Mouse (Mus musculus) midbrain, postnatal 0 days (tissue): ENCODE measurements around the gene Card10. TPM values are rescaled to one million over a fixed set of nuclear protein-coding genes. Genes with fewer than 3 reads are reported as not detected.

ENCODE experiments used
- ATAC-seq: fragments of 200-750 bp; cut with Nextera tagmentation; 2 replicates; pipeline ENCODE4 v1.8.0; 2017; ENCODE audit warnings: moderate number of reproducible peaks, mild to moderate bottlenecking, moderate TSS enrichment, moderate library complexity; ENCODE audit not compliant: low FRiP score
- DNase-seq: peaks from one replicate; pipeline ENCODE4 v3.0.0-alpha.2; 2015; ENCODE audit warnings: low spot score
- H3K27ac ChIP-seq: fragments of 300-500 bp; sonication (generic); 2 replicates; pipeline ENCODE4 v1.5.1; 2014; ENCODE audit warnings: low read depth, mild to moderate bottlenecking, low read length, mixed read lengths
- H3K27me3 ChIP-seq: fragments of 300-500 bp; sonication (generic); 2 replicates; pipeline ENCODE4 v1.6.1; 2014; ENCODE audit warnings: low read length, control low read depth, mixed read lengths; ENCODE audit not compliant: insufficient read depth
- H3K36me3 ChIP-seq: fragments of 300-500 bp; sonication (generic); 2 replicates; pipeline ENCODE4 v1.6.1; 2014; ENCODE audit warnings: low read length, control low read depth, mixed read lengths; ENCODE audit not compliant: insufficient read depth
- H3K4me1 ChIP-seq: fragments of 300-500 bp; sonication (generic); 2 replicates; pipeline ENCODE4 v1.6.1; 2014; ENCODE audit warnings: mild to moderate bottlenecking, control low read depth, antibody characterized with exemption, low read length, mixed read lengths; ENCODE audit not compliant: insufficient read depth
- H3K4me2 ChIP-seq: fragments of 300-500 bp; sonication (generic); 2 replicates; pipeline ENCODE4 v1.6.1; 2014; ENCODE audit warnings: low read depth, mild to moderate bottlenecking, low read length, mixed read lengths; ENCODE audit not compliant: poor library complexity, severe bottlenecking
- H3K4me3 ChIP-seq: fragments of 300-500 bp; sonication (generic); 2 replicates; pipeline ENCODE4 v1.5.1; 2014; ENCODE audit warnings: low read depth, mild to moderate bottlenecking, low read length, moderate library complexity
- H3K9ac ChIP-seq: fragments of 300-500 bp; sonication (generic); replicated peaks from 2 replicates; pipeline ENCODE4 v1.6.1; 2014; ENCODE audit warnings: mild to moderate bottlenecking, low read length, moderate library complexity, mixed read lengths; ENCODE audit not compliant: poor library complexity, severe bottlenecking
- H3K9me3 ChIP-seq: fragments of 300-500 bp; sonication (generic); 2 replicates; pipeline ENCODE4 v1.6.1; 2016; ENCODE audit warnings: low read length, control low read depth
- CTCF ChIP-seq: IDR thresholded peaks from 2 replicates; pipeline ENCODE4 v1.5.1; 2016; ENCODE audit warnings: antibody characterized with exemption, mild to moderate bottlenecking
- WGBS: fragments of 180-500 bp; shearing (Covaris S2); extraction: QIAGEN DNeasy Blood & Tissue Kit; methylation state at CpG from one replicate; pipeline ENCODE4 v1.1.7; 2014; 5-methylcytosine and 5-hydroxymethylcytosine counted together
- polyA plus RNA-seq: library from polyadenylated mRNA; unstranded; fragments of >200 nt; fragmentation: Nextera tagmentation; extraction: Ambion mirVana; gene quantifications from 2 replicates; pipeline ENCODE4 v1.2.1, GENCODE M21; 2015
- total RNA-seq: library from RNA; depleted of rRNA; stranded (reverse); fragments of >200 nt; gene quantifications from 2 replicates; pipeline ENCODE4 v1.2.3, GENCODE M21; 2014; rRNA removed

Gene Card10
- total and polyA plus RNA-seq, 2 experiments from 2014 or later, result 0.71 to 2.5 TPM

DNA sequence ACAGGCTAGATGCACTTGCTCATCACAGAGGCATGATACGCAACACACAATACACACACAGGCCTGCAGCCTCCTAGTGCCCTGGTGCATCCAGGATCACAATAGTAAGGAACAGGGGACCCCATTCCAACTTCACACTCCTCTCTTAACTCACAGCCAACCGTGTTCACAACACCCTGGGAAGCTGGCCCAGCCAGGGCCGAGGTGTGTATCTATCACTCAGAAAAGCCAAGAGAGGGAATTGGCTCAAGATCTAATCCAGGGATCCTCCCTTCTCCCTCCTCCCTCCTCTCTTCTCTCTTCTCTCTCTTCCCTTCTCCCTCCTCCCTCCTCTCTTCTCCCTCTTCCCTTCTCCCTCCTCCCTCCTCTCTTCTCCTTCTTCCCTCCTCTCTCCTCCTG, 66.7 kb downstream of the Card10 start:
- DNase-seq (peak; percentile 42), ATAC-seq (no peak)
- WGBS, result 43% methylated on average over 3 of the region's 3 CpGs
- TF ChIP-seq CTCF, result no peak
- Histone ChIP-seq H3K4me1 (peaks cover 6% of the 10 kb centered on the region; the same call in 1 of the 2 replicates), H3K4me3 (no peak overlapping the region), H3K27me3 (no peaks in the 10 kb centered on the region), H3K27ac (peak overlapping the region; percentile 26; the same call in 1 of the 2 replicates), H3K4me2 (no peak overlapping the region), H3K9me3 (no peaks in the 10 kb centered on the region), H3K9ac (no peak overlapping the region), H3K36me3 (no peaks in the 10 kb centered on the region)

DNA sequence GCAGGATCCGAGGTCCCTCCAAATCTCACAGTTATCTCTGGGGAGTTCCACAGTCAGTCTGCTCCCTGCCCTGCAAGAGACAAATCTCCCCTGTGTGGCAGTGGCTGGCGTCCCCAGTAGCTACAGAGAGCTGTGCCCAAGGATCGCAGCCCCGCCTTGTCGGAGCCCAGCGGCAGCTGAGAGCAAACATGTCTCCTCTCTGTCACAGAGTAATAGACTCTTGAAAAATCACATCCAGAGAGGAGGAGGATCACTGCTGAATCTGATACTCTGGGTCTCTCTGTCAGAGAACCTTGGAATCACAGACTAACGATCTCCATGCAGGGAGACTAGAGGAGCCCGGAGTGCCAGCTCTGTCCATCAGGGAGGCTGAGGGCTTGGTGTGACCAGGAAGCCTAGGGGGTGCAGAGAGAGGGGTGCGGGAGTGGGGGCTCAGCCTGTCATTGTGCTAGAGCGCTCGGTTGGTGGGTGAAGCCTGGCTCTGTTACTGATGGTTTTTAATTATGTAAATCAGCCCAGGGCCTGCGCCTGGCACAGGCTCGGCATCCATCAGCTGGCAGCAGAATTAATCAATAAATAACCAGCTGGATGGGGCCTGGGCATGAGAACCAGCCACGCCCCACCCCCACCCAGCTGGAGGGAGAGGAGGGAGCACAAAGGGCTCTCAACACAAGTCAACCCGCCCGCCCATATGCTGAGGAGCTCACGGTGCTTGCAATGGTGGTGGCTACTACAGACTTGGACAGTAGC, 67.2 kb downstream of the Card10 start:
- Histone ChIP-seq H3K4me3 (no peak overlapping the region), H3K9me3 (no peaks in the 10 kb centered on the region), H3K27ac (peak overlapping the region; percentile 26), H3K4me1 (peaks cover 6% of the 10 kb centered on the region; the same call in 1 of the 2 replicates), H3K36me3 (no peaks in the 10 kb centered on the region), H3K27me3 (no peaks in the 10 kb centered on the region), H3K4me2 (no peak overlapping the region), H3K9ac (no peak overlapping the region; the same call in 1 of the 2 replicates)
- ATAC-seq (peak; percentile 71), DNase-seq (peak; percentile 87)
- TF ChIP-seq CTCF, result no peak
- 19% methylated on average over 17 of the region's 17 CpGs for WGBS

DNA sequence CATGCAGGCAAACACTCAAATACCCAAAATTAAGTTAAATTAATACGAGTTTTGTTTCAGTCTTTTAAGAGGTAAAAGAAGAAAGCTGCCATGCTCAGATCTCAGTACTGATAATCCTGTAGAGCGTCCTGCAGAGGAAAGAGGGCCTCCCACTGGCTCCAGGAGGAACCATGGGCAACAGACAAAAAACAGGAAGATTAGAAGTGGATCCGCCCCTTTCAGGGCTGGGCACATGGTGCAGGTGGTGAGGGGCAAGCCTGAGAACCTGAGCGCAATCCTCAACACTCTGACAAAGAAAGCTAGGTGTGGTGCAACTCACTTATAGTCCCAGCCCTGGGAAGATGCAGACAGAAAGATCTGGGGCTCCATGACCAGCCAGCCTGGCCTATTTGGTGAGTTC, 71.0 kb downstream of the Card10 start:
- DNase-seq, result no peak

DNA sequence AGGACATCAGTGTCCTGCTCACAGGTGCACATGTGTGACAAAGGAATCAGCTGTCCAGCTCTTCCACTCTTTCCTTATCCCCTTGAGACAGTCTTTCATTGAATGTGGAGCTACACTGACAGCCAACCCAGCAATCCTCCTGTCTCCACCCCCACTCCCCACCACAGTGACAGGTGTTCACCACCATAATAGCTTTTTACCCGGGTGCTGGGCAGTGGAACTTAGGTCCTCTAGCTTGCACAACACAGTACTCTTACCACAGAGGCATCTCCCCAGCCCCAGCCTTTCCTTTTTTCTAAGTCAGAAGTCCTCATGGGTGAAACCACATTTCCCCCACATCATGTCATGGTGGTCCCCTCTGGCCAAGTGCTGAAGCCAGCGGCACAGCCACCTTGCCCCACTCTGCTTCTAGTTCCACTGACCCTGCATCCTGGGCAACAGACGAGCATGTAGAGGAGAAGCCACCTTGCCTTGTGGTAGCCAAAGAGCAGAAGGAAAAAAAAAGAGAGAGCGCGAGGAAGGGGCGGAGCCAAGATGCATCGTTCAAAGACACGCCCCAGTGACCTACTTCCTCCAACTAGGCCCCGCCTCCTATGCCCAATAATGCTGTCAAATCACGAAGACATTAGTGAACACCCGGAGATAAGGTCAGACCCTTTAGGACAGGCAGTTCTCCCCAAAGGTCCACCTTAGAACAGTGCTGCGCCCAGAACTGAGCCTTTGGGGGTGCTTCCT, 72.4 kb downstream of the Card10 start:
- no peak for TF ChIP-seq CTCF
- Histone ChIP-seq H3K9me3 (no peaks in the 10 kb centered on the region), H3K9ac (no peak overlapping the region), H3K4me2 (no peak overlapping the region), H3K27me3 (no peaks in the 10 kb centered on the region), H3K4me3 (no peak overlapping the region), H3K27ac (no peak overlapping the region), H3K36me3 (no peaks in the 10 kb centered on the region), H3K4me1 (no peaks in the 10 kb centered on the region)
- DNase-seq, result no peak
- ATAC-seq, result no peak
- WGBS, result 83% methylated on average over 12 of the region's 12 CpGs

More for the DNA sequence above, 71.0 kb downstream of the Card10 start:
- peaks cover 6% of the 10 kb centered on the region; the same call in 1 of the 2 replicates for H3K4me1 ChIP-seq
- no peaks in the 10 kb centered on the region for H3K27me3 ChIP-seq
- no peak overlapping the region for H3K9ac ChIP-seq
- no peak for ATAC-seq
- TF ChIP-seq CTCF, result no peak
- no peak overlapping the region for H3K4me2 ChIP-seq
- no peak overlapping the region for H3K27ac ChIP-seq
- no peak overlapping the region for H3K4me3 ChIP-seq
- H3K36me3 ChIP-seq, result no peaks in the 10 kb centered on the region
- H3K9me3 ChIP-seq, result no peaks in the 10 kb centered on the region
- WGBS, result 50% methylated on average over 4 of the region's 4 CpGs

DNA sequence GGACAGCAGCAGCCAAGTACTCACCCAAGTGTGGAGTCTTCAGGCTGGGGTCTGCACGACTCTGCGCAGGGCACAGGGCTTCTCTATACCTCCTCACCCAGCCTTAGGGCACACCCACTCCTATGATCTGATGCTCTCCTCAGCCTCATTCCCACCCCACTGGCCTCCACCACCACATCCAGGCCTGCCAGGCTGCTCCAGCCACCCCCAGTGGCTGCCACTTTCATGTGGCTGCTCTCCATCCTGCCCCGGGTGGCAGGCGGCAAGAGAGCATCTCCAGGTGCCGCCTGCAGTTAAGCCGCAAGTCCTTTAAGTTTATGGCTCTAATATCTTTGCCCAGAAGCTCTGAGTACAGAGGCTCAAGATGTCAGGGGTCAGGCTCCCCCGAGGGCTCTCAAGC, 76.1 kb downstream of the Card10 start:
- Histone ChIP-seq H3K4me1 (no peaks in the 10 kb centered on the region), H3K9ac (no peak overlapping the region), H3K4me2 (no peak overlapping the region), H3K36me3 (no peaks in the 10 kb centered on the region), H3K4me3 (no peak overlapping the region), H3K27me3 (no peaks in the 10 kb centered on the region), H3K27ac (no peak overlapping the region), H3K9me3 (no peaks in the 10 kb centered on the region)
- DNase-seq (no peak), ATAC-seq (no peak)
- no peak for TF ChIP-seq CTCF
- 56% methylated on average over 7 of the region's 7 CpGs for WGBS

Other genes with a start within 250 kb of the Card10 start
- 1.7 and 2.6 TPM in 2 replicates for gene Rac2, start 230.3 kb downstream of the Card10 start, total RNA-seq
- gene Rac2, start 230.3 kb downstream of the Card10 start, polyA plus RNA-seq, result 4.3 and 4.9 TPM in 2 replicates
- gene Cyth4, start 206.0 kb downstream of the Card10 start, total RNA-seq, result 5.9 and 7.2 TPM in 2 replicates
- 4.5 and 6.3 TPM in 2 replicates for gene Cyth4, start 206.0 kb downstream of the Card10 start, polyA plus RNA-seq
- 44.6 and 52.1 TPM in 2 replicates for gene Elfn2, start 84.3 kb downstream of the Card10 start, total RNA-seq
- 10.2 and 10.7 TPM in 2 replicates for gene Elfn2, start 84.3 kb downstream of the Card10 start, polyA plus RNA-seq
- gene Mfng, start 29.6 kb downstream of the Card10 start, total RNA-seq, result 4.6 and 6.9 TPM in 2 replicates
- gene Mfng, start 29.6 kb downstream of the Card10 start, polyA plus RNA-seq, result 7.6 and 8.1 TPM in 2 replicates
- 14.1 and 14.9 TPM in 2 replicates for gene Cdc42ep1, start 39.6 kb upstream of the Card10 start, total RNA-seq
- gene Cdc42ep1, start 39.6 kb upstream of the Card10 start, polyA plus RNA-seq, result 14.8 and 14.9 TPM in 2 replicates
- not detected in 2 replicates for gene Lgals2, start 52.5 kb upstream of the Card10 start, total RNA-seq
- not detected in 2 replicates for gene Lgals2, start 52.5 kb upstream of the Card10 start, polyA plus RNA-seq
- gene Gga1, start 74.1 kb upstream of the Card10 start, total RNA-seq, result 37.0 and 42.8 TPM in 2 replicates
- gene Gga1, start 74.1 kb upstream of the Card10 start, polyA plus RNA-seq, result 42.4 and 43.4 TPM in 2 replicates
- gene Gm49510, start 96.6 kb upstream of the Card10 start, total RNA-seq, result 1.7 TPM in 1 of 2 replicates, not detected in the other
- 0.17 TPM in 1 of 2 replicates, not detected in the other for gene Gm49510, start 96.6 kb upstream of the Card10 start, polyA plus RNA-seq
- gene Sh3bp1, start 96.7 kb upstream of the Card10 start, total RNA-seq, result 4.2 and 4.5 TPM in 2 replicates
- 4.0 and 4.7 TPM in 2 replicates for gene Sh3bp1, start 96.7 kb upstream of the Card10 start, polyA plus RNA-seq
- gene Pdxp, start 110.9 kb upstream of the Card10 start, total RNA-seq, result 350 and 364 TPM in 2 replicates
- gene Pdxp, start 110.9 kb upstream of the Card10 start, polyA plus RNA-seq, result 171 and 181 TPM in 2 replicates
- 35.4 and 46.2 TPM in 2 replicates for gene Lgals1, start 123.7 kb upstream of the Card10 start, total RNA-seq
- 69.7 and 76.8 TPM in 2 replicates for gene Lgals1, start 123.7 kb upstream of the Card10 start, polyA plus RNA-seq
- 8.1 and 17.1 TPM in 2 replicates for gene Nol12, start 131.9 kb upstream of the Card10 start, total RNA-seq
- gene Nol12, start 131.9 kb upstream of the Card10 start, polyA plus RNA-seq, result 64.0 and 69.5 TPM in 2 replicates
- 40.0 and 53.3 TPM in 2 replicates for gene Triobp, start 144.7 kb upstream of the Card10 start, total RNA-seq
- 24.7 and 28.4 TPM in 2 replicates for gene Triobp, start 144.7 kb upstream of the Card10 start, polyA plus RNA-seq
- 132 and 136 TPM in 2 replicates for gene H1f0, start 225.4 kb upstream of the Card10 start, total RNA-seq
- gene H1f0, start 225.4 kb upstream of the Card10 start, polyA plus RNA-seq, result 135 and 144 TPM in 2 replicates
- 3.3 and 3.9 TPM in 2 replicates for gene Galr3, start 238.8 kb upstream of the Card10 start, total RNA-seq
- gene Galr3, start 238.8 kb upstream of the Card10 start, polyA plus RNA-seq, result 0.25 and 0.32 TPM in 2 replicates